Mouse (Mus musculus) embryonic facial prominence, embryonic 12.5 days (tissue): ENCODE data around the gene Gm1043. TPM values are rescaled to one million over a fixed set of nuclear protein-coding genes. Genes with fewer than 3 reads are reported as not detected.

Source experiments
- ATAC-seq: fragments of 200-750 bp; cut with Nextera tagmentation; 2 replicates; pipeline ENCODE4 v1.8.0; 2017; ENCODE audit not compliant: insufficient number of reproducible peaks, insufficient read depth, low FRiP score, low TSS enrichment
- H3K27ac ChIP-seq: fragments of 300-500 bp; sonication (generic); 2 replicates; pipeline ENCODE4 v1.5.1; 2016; ENCODE audit warnings: mild to moderate bottlenecking
- H3K27me3 ChIP-seq: fragments of 300-500 bp; sonication (generic); 2 replicates; pipeline ENCODE4 v1.6.1; 2016; ENCODE audit warnings: mild to moderate bottlenecking, moderate library complexity
- H3K36me3 ChIP-seq: fragments of 300-500 bp; sonication (generic); 2 replicates; pipeline ENCODE4 v1.6.1; 2016; ENCODE audit warnings: mild to moderate bottlenecking
- H3K4me1 ChIP-seq: fragments of 300-500 bp; sonication (generic); 2 replicates; pipeline ENCODE4 v1.6.1; 2016
- H3K4me2 ChIP-seq: fragments of 300-500 bp; sonication (generic); replicated peaks from 2 replicates; pipeline ENCODE4 v1.6.1; 2016; ENCODE audit warnings: mild to moderate bottlenecking, moderate library complexity
- H3K4me3 ChIP-seq: fragments of 300-500 bp; sonication (generic); 2 replicates; pipeline ENCODE4 v1.5.1; 2016; ENCODE audit warnings: mild to moderate bottlenecking
- H3K9ac ChIP-seq: fragments of 300-500 bp; sonication (generic); 2 replicates; pipeline ENCODE4 v1.6.1; 2016; ENCODE audit warnings: mild to moderate bottlenecking, moderate library complexity
- H3K9me3 ChIP-seq: fragments of 300-500 bp; sonication (generic); 2 replicates; pipeline ENCODE4 v1.6.1; 2016; ENCODE audit warnings: mild to moderate bottlenecking, moderate library complexity
- WGBS: fragments of 180-500 bp; shearing (Covaris S2); methylation state at CpG from one replicate; pipeline ENCODE4 v1.1.7; 2016; 5-methylcytosine and 5-hydroxymethylcytosine counted together
- polyA plus RNA-seq: library from polyadenylated mRNA; unstranded; fragments of >200 nt; fragmentation: Nextera tagmentation; extraction: Ambion mirVana; gene quantifications from 2 replicates; pipeline ENCODE4 v1.2.1, GENCODE M21; 2016

The Gm1043 gene
- polyA plus RNA-seq, 1 experiment from 2014 or later, result not detected

- H3K36me3 ChIP-seq, result no peaks in the 10 kb centered on the region
- H3K4me2 ChIP-seq, result no peak overlapping the region
- peaks cover 35% of the 10 kb centered on the region for H3K27me3 ChIP-seq
- 78% methylated on average over 3 of the region's 3 CpGs for WGBS
- no peak overlapping the region for H3K9ac ChIP-seq
- no peak for ATAC-seq
- no peaks in the 10 kb centered on the region for H3K9me3 ChIP-seq
- H3K4me1 ChIP-seq, result peaks cover 15% of the 10 kb centered on the region; the same call in 1 of the 2 replicates
- no peak overlapping the region for H3K27ac ChIP-seq
- no peak overlapping the region for H3K4me3 ChIP-seq
These were observed 163.7 kb downstream of the Gm1043 start for GRCm38 (mm10) chr5:37248870-37249269.

- no peak overlapping the region for H3K27ac ChIP-seq
- no peaks in the 10 kb centered on the region for H3K36me3 ChIP-seq
- H3K4me3 ChIP-seq, result no peak overlapping the region
- 70% methylated on average over 3 of the region's 3 CpGs for WGBS
- H3K4me2 ChIP-seq, result no peak overlapping the region
- no peak overlapping the region for H3K9ac ChIP-seq
- H3K9me3 ChIP-seq, result no peaks in the 10 kb centered on the region
- H3K27me3 ChIP-seq, result peaks cover 7% of the 10 kb centered on the region
- no peak for ATAC-seq
- H3K4me1 ChIP-seq, result peaks cover 2% of the 10 kb centered on the region; the same call in 1 of the 2 replicates
These were observed 166.4 kb downstream of the Gm1043 start for GRCm38 (mm10) chr5:37251596-37251995.

GRCm38 (mm10) chr5:37252101-37252804 lies 167.1 kb downstream of the Gm1043 start:
- no peaks in the 10 kb centered on the region for H3K4me1 ChIP-seq
- no peaks in the 10 kb centered on the region for H3K9me3 ChIP-seq
- H3K27me3 ChIP-seq, result peaks cover under 1% of the 10 kb centered on the region
- no peak overlapping the region for H3K4me2 ChIP-seq
- no peak for ATAC-seq
- no peak overlapping the region for H3K27ac ChIP-seq
- WGBS, result 81% methylated on average over 9 of the region's 9 CpGs
- no peak overlapping the region for H3K9ac ChIP-seq
- no peak overlapping the region for H3K4me3 ChIP-seq
- no peaks in the 10 kb centered on the region for H3K36me3 ChIP-seq

GRCm38 (mm10) chr5:37254523-37254922 lies 169.4 kb downstream of the Gm1043 start:
- Histone ChIP-seq H3K27me3 (no peaks in the 10 kb centered on the region), H3K4me1 (no peaks in the 10 kb centered on the region), H3K27ac (no peak overlapping the region), H3K9me3 (no peaks in the 10 kb centered on the region), H3K9ac (no peak overlapping the region), H3K36me3 (no peaks in the 10 kb centered on the region), H3K4me3 (no peak overlapping the region), H3K4me2 (no peak overlapping the region)
- WGBS, result 89% methylated on average over 4 of the region's 4 CpGs
- no peak for ATAC-seq

- no peak for ATAC-seq
- Histone ChIP-seq H3K4me1 (no peaks in the 10 kb centered on the region), H3K9ac (no peak overlapping the region)
These were observed 171.7 kb downstream of the Gm1043 start for GRCm38 (mm10) chr5:37256823-37257222.

GRCm38 (mm10) chr5:37257243-37257642 lies 172.1 kb downstream of the Gm1043 start:
- Histone ChIP-seq H3K9me3 (no peaks in the 10 kb centered on the region), H3K4me2 (no peak overlapping the region), H3K27ac (no peak overlapping the region), H3K4me1 (no peaks in the 10 kb centered on the region), H3K27me3 (no peaks in the 10 kb centered on the region), H3K36me3 (no peaks in the 10 kb centered on the region), H3K9ac (no peak overlapping the region), H3K4me3 (no peak overlapping the region)
- WGBS, result 61% methylated on average over 5 of the region's 5 CpGs
- no peak for ATAC-seq

More at GRCm38 (mm10) chr5:37256823-37257222, 171.7 kb downstream of the Gm1043 start:
- Histone ChIP-seq H3K27me3 (no peaks in the 10 kb centered on the region), H3K36me3 (no peaks in the 10 kb centered on the region), H3K9me3 (no peaks in the 10 kb centered on the region), H3K4me3 (no peak overlapping the region), H3K4me2 (no peak overlapping the region), H3K27ac (no peak overlapping the region)
- WGBS, result 70% methylated on average over 7 of the region's 7 CpGs

- WGBS, result 64% methylated on average over 5 of the region's 5 CpGs
- no peak overlapping the region for H3K4me2 ChIP-seq
- H3K9me3 ChIP-seq, result no peaks in the 10 kb centered on the region
- no peaks in the 10 kb centered on the region for H3K4me1 ChIP-seq
- no peak for ATAC-seq
- H3K9ac ChIP-seq, result no peak overlapping the region
- no peak overlapping the region for H3K27ac ChIP-seq
- no peaks in the 10 kb centered on the region for H3K27me3 ChIP-seq
- no peaks in the 10 kb centered on the region for H3K36me3 ChIP-seq
- no peak overlapping the region for H3K4me3 ChIP-seq
These were observed 176.6 kb downstream of the Gm1043 start for GRCm38 (mm10) chr5:37261734-37262133.

GRCm38 (mm10) chr5:37263816-37264215 lies 178.6 kb downstream of the Gm1043 start:
- no peak overlapping the region for H3K27ac ChIP-seq
- no peak overlapping the region for H3K4me2 ChIP-seq
- ATAC-seq, result no peak
- H3K36me3 ChIP-seq, result no peaks in the 10 kb centered on the region
- H3K9me3 ChIP-seq, result no peaks in the 10 kb centered on the region
- H3K4me1 ChIP-seq, result no peaks in the 10 kb centered on the region
- no peaks in the 10 kb centered on the region for H3K27me3 ChIP-seq
- H3K4me3 ChIP-seq, result no peak overlapping the region
- 67% methylated on average over 6 of the region's 6 CpGs for WGBS
- H3K9ac ChIP-seq, result no peak overlapping the region

Other genes with a start within 250 kb of the Gm1043 start
- gene Ppp2r2c, start 216.9 kb upstream of the Gm1043 start, polyA plus RNA-seq, result 1.1 and 1.8 TPM in 2 replicates
- gene Wfs1, start 96.2 kb upstream of the Gm1043 start, polyA plus RNA-seq, result 9.7 and 10.7 TPM in 2 replicates
- gene Crmp1, start 156.6 kb downstream of the Gm1043 start, polyA plus RNA-seq, result 49.5 and 61.2 TPM in 2 replicates